Mouse (Mus musculus) cerebellum, postnatal 14 days (tissue): Measurements from ENCODE around the gene Tulp3.
"Not testable (repeated sequence)": the region's sequence is repeated elsewhere in the genome, so short reads cannot be mapped to it uniquely, and the experiment has no call there.

Experiments used
- DNase-seq, 2 experiments: peaks; one replicate each; pipeline ENCODE4 v3.0.0; 2021; ENCODE audit warnings: mixed read lengths in 2 of 2

Gene Tulp3

GRCm38 (mm10) chr6:128355726-128356416 lies at the start of gene Tulp3:
TSS of gene Tulp3 (minus strand) at chr6:128355851.
- DNase-seq = peak; percentile 99 to 100

- peak in 1 of 2 experiments; percentile 26 for DNase-seq
Measured at GRCm38 (mm10) chr6:128404708-128405107, 49.1 kb upstream of the Tulp3 start.

GRCm38 (mm10) chr6:128399421-128400185 lies 44.0 kb upstream of the Tulp3 start:
- peak; percentile 75 to 85 for DNase-seq

DNA sequence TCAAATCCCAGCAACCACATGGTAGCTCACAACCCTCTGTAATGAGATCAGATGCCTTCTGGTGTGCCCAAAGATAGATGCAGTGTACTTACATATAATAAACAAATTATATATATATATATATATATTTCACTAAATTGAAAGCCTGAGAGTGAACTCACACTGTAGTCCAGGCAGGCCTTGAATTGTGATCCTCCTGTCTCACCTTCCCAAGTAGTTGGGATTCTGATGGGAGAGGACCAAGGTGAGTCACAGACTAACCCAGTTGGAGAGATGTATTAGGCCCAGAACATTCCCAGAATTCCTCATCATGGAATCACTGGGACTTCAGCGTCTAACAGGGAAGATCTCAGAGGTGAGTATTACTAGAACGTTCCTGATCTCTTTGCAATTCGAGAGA lies 43.3 kb upstream of the Tulp3 start, which contains the start of gene Nrip2:
Nrip2 (plus strand) TSS at position 301 of the 400 bp plus-strand sequence.
- no peak for DNase-seq

DNA sequence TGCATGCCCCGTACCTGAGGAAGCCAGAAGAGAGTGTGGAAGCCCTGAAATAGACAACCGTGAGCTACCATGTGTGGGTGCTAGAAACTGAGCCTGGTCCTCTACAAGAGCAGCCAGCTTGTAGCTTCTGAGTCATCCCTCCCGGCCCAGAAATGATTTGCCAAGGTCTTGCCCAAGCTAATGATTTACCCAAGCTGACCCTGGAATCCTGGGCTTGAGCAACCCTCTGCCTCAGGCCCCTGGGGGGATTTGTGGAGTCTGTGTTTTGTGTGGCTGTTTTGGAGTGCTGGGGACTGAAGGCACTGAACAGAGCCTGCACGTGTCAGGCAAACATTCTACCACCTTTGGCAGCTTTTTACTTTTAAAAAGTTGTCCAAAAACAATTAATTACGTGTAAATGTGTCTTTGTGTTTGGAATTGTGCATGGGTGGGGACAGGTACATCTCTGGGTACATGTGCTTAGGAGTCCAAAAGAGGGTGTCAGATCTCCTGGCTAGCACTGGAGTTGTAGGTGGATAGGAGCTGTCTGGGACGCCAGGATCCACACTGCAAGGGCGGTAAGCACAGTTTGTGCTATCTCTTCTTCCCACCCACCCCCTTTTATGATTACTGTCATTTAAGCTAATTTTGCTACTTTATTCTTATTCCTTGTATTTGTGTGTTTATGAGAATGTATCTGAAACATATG lies 42.1 kb upstream of the Tulp3 start:
- DNase-seq = no peak

GRCm38 (mm10) chr6:128390683-128391082 lies 35.0 kb upstream of the Tulp3 start:
- DNase-seq = no peak

DNA sequence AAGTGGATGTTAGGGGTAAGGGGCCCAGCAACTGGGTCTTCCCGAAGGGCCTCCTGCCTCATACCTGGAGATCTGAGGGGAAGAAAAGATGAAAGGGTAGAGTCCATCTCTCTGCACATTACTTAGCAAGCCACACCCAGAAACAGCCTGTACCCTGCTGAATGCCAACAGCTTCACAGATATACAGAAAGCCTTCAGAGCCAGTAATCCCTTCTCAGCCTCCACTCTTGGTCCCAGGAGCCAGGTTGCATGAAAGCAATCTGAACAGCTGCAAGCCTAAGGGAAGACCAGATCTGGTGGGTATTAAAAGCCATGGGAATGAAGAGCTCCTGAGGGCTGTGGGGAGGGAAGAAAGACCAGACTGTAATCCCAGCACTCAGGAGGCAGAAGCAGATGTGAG lies 33.5 kb upstream of the Tulp3 start:
- no peak for DNase-seq

GRCm38 (mm10) chr6:128385026-128385425 lies 29.4 kb upstream of the Tulp3 start:
- DNase-seq = no peak

DNA sequence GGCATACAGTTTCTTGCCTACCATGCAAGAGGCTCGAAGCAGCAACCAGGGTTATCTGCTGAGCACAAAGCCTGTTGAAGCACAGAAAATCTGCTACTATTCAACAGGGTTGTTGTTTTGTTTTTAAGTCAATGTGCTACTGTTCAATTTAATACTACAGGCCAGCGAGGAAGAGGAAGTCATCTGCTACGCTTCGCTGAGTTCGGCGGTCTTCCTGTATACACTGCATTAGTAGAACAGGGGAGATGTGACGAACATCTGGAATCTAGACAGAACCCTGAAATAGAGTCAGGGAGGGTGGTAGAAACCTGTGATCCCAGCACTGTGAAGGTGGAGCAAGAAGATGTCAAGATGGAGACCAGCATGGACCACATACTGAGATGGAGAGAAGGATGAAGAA lies 28.1 kb upstream of the Tulp3 start:
- no peak for DNase-seq

DNA sequence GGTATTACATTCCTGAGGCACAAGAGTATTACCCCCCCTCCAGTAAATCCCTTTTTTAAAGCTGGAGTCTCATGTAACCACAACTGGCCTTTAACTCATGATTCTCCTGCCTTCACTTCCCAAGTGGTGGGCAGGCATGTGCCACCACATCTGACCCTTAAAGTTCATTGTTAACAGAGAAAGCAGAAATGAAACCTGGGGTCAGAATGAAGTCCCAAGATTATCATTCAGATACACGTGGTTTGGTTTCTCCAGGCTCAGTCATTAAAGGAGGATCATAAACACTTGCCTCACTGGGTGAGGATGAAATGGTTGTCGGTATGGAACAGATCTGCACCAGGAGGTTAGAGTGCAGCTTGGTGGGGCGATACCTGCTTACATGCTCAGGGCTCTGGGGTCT lies 25.6 kb upstream of the Tulp3 start:
- DNase-seq = no peak

- not testable (repeated sequence) for DNase-seq
Measured at GRCm38 (mm10) chr6:128380594-128381167, 25.0 kb upstream of the Tulp3 start.

GRCm38 (mm10) chr6:128379636-128380035 lies 24.0 kb upstream of the Tulp3 start:
- DNase-seq = no peak

DNA sequence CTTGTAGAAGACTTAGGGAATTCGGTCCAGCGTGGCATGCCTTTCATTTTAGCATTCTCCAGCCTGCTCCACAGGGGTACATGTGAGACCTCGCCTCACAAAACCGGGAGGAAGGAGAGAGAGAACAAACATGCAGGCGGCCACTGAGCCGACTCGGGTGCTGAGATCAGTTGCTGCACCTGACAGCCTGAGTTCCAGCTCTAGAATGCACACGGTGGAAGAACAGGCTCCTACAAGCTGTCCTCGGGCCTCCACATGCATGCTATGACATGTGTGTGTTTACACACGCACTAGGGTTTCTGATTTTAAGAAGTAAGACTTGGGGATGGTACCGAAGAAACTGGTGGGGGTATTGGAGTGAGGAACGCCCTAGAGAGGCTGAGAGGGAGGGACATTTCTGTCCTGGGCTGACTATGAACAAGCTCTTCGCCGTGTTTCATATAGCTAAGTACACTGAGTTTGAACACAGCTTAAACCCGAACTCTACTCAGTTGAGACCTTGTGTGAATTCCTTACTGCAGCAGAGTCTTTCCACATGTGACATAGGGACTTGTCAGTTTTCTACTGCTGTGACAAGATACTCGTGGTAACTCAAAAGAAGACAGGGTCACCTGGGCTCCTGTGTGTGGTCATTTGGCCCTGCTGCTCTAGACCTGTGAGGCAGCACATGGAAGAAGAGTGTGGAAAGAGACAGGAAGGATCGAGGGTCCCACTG lies 20.9 kb upstream of the Tulp3 start:
- DNase-seq = no peak

GRCm38 (mm10) chr6:128375192-128375591 lies 19.5 kb upstream of the Tulp3 start, which contains the start of the genes Tex52 and Gm44596:
TSS of gene Tex52 (plus strand) at chr6:128375456.
TSS of gene Gm44596 (plus strand) at chr6:128375503.
- no peak for DNase-seq

DNA sequence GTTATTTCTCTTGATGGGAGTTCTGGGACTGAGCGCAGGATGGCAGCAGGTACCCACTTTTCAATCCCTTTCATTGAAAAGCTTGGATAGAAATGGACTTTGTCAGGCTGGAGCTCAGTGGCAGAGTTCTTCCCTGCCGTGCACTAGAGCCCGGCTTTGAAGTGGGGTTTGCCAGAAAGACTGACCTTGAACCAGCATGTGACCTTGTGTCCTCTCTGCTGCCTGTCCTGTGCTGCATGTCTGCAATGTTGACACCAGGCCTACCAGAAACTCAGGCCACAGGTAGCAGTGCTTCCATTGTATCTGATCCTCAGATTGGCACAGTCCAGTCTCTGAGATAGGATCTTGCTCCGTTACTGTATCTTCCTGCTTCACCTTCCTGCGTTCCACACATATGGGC lies 14.4 kb upstream of the Tulp3 start:
- peak; percentile 31 to 32 for DNase-seq

GRCm38 (mm10) chr6:128366466-128366865 lies 10.8 kb upstream of the Tulp3 start:
- DNase-seq = no peak

- DNase-seq = no peak
Measured at GRCm38 (mm10) chr6:128364721-128365120, 9.1 kb upstream of the Tulp3 start.

- no peak for DNase-seq
Measured at GRCm38 (mm10) chr6:128363007-128363825, 7.6 kb upstream of the Tulp3 start.

GRCm38 (mm10) chr6:128362381-128363006 lies 6.8 kb upstream of the Tulp3 start, which contains the start of the genes Rhno1 and Foxm1:
TSS of gene Rhno1 (minus strand) at chr6:128362911.
TSS of gene Foxm1 (plus strand) at chr6:128362967.
- DNase-seq = peak; percentile 89 to 90

DNA sequence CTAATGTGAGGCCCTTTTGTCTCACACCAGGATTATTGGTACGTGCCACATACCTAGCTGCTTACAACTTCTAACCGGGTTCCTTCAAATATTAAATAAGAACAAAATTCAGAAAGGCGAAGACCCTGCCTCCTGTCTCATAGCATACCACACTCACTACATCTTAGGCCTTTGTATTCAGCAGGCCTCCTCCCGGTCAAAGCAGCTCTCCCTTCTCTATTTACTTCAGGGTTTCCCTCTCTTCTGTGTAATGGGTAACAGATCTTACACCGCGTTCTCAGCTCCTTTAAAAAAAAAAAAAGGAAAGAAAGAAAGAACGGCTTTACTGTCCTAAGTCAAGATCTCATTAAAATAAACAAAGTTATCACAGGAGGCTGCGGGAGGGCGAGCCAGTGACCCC lies 6.2 kb upstream of the Tulp3 start:
- DNase-seq = no peak

DNA sequence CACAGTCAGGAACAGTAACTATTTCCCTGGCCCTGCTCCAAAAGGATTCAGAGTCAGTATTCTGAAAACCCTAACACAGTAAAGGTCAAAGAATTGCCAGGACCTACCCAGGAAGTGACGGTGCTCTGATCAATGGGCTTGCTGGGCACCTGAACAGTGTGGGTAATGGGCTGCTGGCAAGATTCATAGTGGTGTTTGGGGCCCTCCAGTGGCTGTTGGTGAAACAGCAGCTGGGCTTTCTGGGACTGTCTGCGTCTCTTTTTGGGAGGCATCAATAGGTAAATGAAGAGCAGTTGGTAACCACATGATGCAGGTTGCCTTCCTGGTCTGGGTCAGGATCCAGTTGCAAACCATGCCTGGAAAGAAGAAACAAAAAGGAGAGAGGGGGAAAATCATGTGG lies 3.3 kb upstream of the Tulp3 start:
- peak; percentile 86 for DNase-seq
